Mouse (Mus musculus): ENCODE results near the gene Lce3f. TPM values are rescaled to one million over a fixed set of nuclear protein-coding genes. Genes with fewer than 3 reads are reported as not detected.

The Lce3f gene
- polyA plus RNA-seq (2012; rRNA removed): not detected in 2 replicates
- 1.6 TPM in 1 of 2 replicates, not detected in the other for polyA plus RNA-seq (2014; fragmentation: Nextera tagmentation; extraction: Ambion mirVana)

DNA sequence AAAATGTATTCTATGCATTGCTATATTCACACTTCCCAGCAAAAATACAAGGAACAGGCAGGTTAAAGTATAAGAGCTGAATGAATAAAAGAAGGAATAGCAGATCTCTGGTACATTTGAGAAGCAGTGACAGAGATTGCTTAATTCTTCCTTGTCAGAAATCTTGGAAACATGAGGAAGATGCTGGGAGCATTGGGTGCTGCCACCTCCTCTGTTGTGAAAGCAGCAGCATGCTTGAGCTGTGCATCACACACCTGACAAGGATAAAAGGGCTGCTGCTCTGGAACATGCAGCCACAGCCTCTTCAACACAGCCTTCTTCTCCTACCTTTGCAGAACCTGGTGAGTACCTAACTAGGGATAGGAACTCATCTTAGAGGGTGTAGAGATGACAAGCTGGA lies at the start of gene Lce3f:
Gene Lce3f (plus strand): TSS at position 301 of the 400 bp plus-strand sequence.
- H3K4me3 ChIP-seq (replicated peaks; ENCODE audit: low read length): no peak within 1 kb of the TSS
- H3K9ac ChIP-seq (ENCODE audit: low read depth, low read length, severe bottlenecking): no peak within 1 kb of the TSS
- H3K4me2 ChIP-seq (replicated peaks; ENCODE audit: low read depth, low read length, severe bottlenecking): no peak within 1 kb of the TSS
- H3K9me3 ChIP-seq (ENCODE audit: control insufficient read depth, low read length): no peaks in the 10 kb centered on the region
- H3K4me1 ChIP-seq (ENCODE audit: control insufficient read depth, insufficient read depth, low read length): no peaks in the 10 kb centered on the region
- no peak for DNase-seq (ENCODE audit: low spot score)
- no peaks in the 10 kb centered on the region for H3K27me3 ChIP-seq (ENCODE audit: control insufficient read depth, insufficient read depth, low read length)
- no peak for TF ChIP-seq POLR2A (IDR thresholded peaks at IDR 0.05; ENCODE audit: borderline replicate concordance, extremely low read depth, insufficient read depth, insufficient read length)
- no peaks in the 10 kb centered on the region for H3K36me3 ChIP-seq (ENCODE audit: control insufficient read depth, insufficient read depth, low read length)
- no peak within 1 kb of the TSS for H3K27ac ChIP-seq (replicated peaks; ENCODE audit: low read depth, low read length)
- no peak for ATAC-seq (ENCODE audit: low FRiP score, low read depth)

DNA sequence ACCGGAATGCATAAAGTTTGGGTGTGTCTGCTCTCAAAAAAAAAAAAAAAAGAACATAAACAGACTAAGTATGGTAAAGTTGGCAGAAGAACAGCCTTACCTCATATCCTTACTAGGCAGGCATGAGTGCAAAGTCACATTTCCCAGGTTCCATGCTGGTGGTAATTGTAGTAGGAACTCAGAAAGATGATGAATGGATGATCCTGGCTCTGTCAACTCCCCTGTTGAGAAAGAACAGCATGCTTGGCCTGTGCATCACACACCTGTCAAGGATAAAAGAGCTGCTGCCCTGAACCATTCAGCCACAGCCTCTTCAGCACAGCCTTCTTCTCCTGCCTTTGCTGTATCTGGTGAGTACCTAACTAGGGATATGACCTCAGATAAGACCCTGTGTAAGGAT lies 47.8 kb upstream of the Lce3f start, which contains the start of gene Lce3c:
Gene Lce3c (plus strand): TSS at position 301 of the 400 bp plus-strand sequence.
- no peak within 1 kb of the TSS for H3K4me3 ChIP-seq (replicated peaks; ENCODE audit: low read length)
- no peak within 1 kb of the TSS for H3K9ac ChIP-seq (ENCODE audit: low read depth, low read length, severe bottlenecking)
- 63% methylated on average over 1 of the region's 1 CpGs for WGBS
- ATAC-seq (ENCODE audit: low FRiP score, low read depth) (no peak), DNase-seq (ENCODE audit: low spot score) (no peak)
- TF ChIP-seq POLR2A (IDR thresholded peaks at IDR 0.05; ENCODE audit: borderline replicate concordance, extremely low read depth, insufficient read depth, insufficient read length): no peak
- H3K4me2 ChIP-seq (replicated peaks; ENCODE audit: low read depth, low read length, severe bottlenecking): no peak within 1 kb of the TSS
- H3K9me3 ChIP-seq (ENCODE audit: control insufficient read depth, low read length): no peaks in the 10 kb centered on the region
- no peaks in the 10 kb centered on the region for H3K27me3 ChIP-seq (ENCODE audit: control insufficient read depth, insufficient read depth, low read length)
- no peak within 1 kb of the TSS for H3K27ac ChIP-seq (replicated peaks; ENCODE audit: low read depth, low read length)
- H3K36me3 ChIP-seq (ENCODE audit: control insufficient read depth, insufficient read depth, low read length): no peaks in the 10 kb centered on the region
- no peaks in the 10 kb centered on the region for H3K4me1 ChIP-seq (ENCODE audit: control insufficient read depth, insufficient read depth, low read length)

DNA sequence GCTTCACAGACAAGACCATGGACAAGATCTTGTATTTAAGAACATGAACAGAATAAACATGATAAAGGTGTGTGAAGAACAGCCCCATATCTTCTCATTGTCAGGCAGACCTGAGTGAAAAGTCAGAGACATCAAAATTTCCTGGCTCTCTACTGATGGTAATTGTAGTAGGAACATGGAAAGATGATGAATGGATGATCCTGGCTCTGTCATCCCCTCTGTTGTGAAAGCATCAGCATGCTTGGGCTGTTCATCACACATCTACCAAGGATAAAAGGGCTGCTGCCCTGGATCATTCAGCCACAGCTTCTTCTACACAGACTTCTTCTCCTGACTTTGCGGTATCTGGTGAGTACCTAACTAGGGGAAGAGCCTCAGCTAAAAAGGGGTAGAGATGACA lies 34.9 kb upstream of the Lce3f start, which contains the start of gene Lce3d:
Gene Lce3d (plus strand): TSS at position 301 of the 400 bp plus-strand sequence.
- Histone ChIP-seq H3K36me3 (ENCODE audit: control insufficient read depth, insufficient read depth, low read length) (no peaks in the 10 kb centered on the region), H3K9ac (ENCODE audit: low read depth, low read length, severe bottlenecking) (no peak within 1 kb of the TSS), H3K27me3 (ENCODE audit: control insufficient read depth, insufficient read depth, low read length) (no peaks in the 10 kb centered on the region), H3K27ac (replicated peaks; ENCODE audit: low read depth, low read length) (no peak within 1 kb of the TSS), H3K4me1 (ENCODE audit: control insufficient read depth, insufficient read depth, low read length) (no peaks in the 10 kb centered on the region), H3K9me3 (ENCODE audit: control insufficient read depth, low read length) (no peaks in the 10 kb centered on the region), H3K4me3 (replicated peaks; ENCODE audit: low read length) (no peak within 1 kb of the TSS), H3K4me2 (replicated peaks; ENCODE audit: low read depth, low read length, severe bottlenecking) (no peak within 1 kb of the TSS)
- 94% methylated on average over 1 of the region's 1 CpGs for WGBS
- ATAC-seq (ENCODE audit: low FRiP score, low read depth) (no peak), DNase-seq (ENCODE audit: low spot score) (no peak)
- no peak for TF ChIP-seq POLR2A (IDR thresholded peaks at IDR 0.05; ENCODE audit: borderline replicate concordance, extremely low read depth, insufficient read depth, insufficient read length)

DNA sequence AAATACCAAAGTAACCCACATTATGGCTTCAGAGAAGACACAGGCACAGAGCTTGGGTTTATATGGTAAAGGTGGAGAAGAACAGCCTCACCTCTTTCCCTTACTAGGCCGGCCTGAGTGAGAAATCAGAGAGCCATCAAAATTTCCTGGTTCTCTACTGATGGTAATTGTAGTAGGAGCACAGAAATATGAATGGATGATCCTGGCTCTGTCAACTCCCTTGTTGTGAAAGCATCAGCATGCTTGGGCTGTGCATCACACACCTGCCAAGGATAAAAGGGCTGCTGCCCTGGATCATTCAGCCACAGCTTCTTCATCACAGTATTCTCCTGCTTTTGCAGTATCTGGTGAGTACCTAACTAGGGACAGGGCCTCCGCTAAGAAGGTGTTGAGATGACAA lies 25.3 kb upstream of the Lce3f start, which contains the start of gene Lce3e:
Gene Lce3e (plus strand): TSS at position 301 of the 400 bp plus-strand sequence.
- Histone ChIP-seq H3K9ac (ENCODE audit: low read depth, low read length, severe bottlenecking) (no peak within 1 kb of the TSS), H3K9me3 (ENCODE audit: control insufficient read depth, low read length) (no peaks in the 10 kb centered on the region), H3K27ac (replicated peaks; ENCODE audit: low read depth, low read length) (no peak within 1 kb of the TSS), H3K27me3 (ENCODE audit: control insufficient read depth, insufficient read depth, low read length) (no peaks in the 10 kb centered on the region), H3K4me1 (ENCODE audit: control insufficient read depth, insufficient read depth, low read length) (no peaks in the 10 kb centered on the region), H3K4me2 (replicated peaks; ENCODE audit: low read depth, low read length, severe bottlenecking) (no peak within 1 kb of the TSS), H3K4me3 (replicated peaks; ENCODE audit: low read length) (no peak within 1 kb of the TSS), H3K36me3 (ENCODE audit: control insufficient read depth, insufficient read depth, low read length) (no peaks in the 10 kb centered on the region)
- no peak for DNase-seq (ENCODE audit: low spot score)
- TF ChIP-seq POLR2A (IDR thresholded peaks at IDR 0.05; ENCODE audit: borderline replicate concordance, extremely low read depth, insufficient read depth, insufficient read length): no peak
- WGBS: 92% methylated on average over 2 of the region's 2 CpGs
- no peak for ATAC-seq (ENCODE audit: low FRiP score, low read depth)

DNA sequence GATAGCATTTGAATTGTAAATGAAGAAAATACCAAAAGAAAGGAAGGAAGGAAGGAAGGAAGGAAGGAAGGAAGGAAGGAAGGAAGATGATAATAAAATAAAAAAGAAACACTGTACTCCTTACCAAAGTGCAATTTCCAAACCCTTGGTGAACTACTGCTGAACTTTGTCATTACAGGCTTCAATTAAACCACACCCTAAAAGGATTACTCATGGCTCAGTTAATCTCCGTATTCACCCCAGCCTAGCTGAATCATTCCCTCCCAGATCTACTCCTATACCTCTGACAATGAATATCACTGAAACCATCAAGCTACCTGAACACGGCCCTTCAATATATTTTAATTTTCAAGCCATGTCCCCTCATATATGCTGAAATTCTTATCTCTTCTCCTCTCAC lies 13.5 kb upstream of the Lce3f start:
- Histone ChIP-seq H3K36me3 (ENCODE audit: control insufficient read depth, insufficient read depth, low read length) (no peaks in the 10 kb centered on the region), H3K27ac (replicated peaks; ENCODE audit: low read depth, low read length) (no peak overlapping the region), H3K9me3 (ENCODE audit: control insufficient read depth, low read length) (no peaks in the 10 kb centered on the region), H3K4me1 (ENCODE audit: control insufficient read depth, insufficient read depth, low read length) (no peaks in the 10 kb centered on the region), H3K4me3 (replicated peaks; ENCODE audit: low read length) (no peak overlapping the region), H3K4me2 (replicated peaks; ENCODE audit: low read depth, low read length, severe bottlenecking) (no peak overlapping the region), H3K9ac (ENCODE audit: low read depth, low read length, severe bottlenecking) (no peak overlapping the region), H3K27me3 (ENCODE audit: control insufficient read depth, insufficient read depth, low read length) (no peaks in the 10 kb centered on the region)
- 68% methylated on average over 2 of the region's 2 CpGs for WGBS
- no peak for DNase-seq (ENCODE audit: low spot score)
- TF ChIP-seq POLR2A (IDR thresholded peaks at IDR 0.05; ENCODE audit: borderline replicate concordance, extremely low read depth, insufficient read depth, insufficient read length): no peak
- ATAC-seq (ENCODE audit: low FRiP score, low read depth): no peak

Measured in limb, embryonic 14.5 days (tissue).